Mouse (Mus musculus) urinary bladder, postnatal 36 days (tissue): ENCODE measurements at regions not wholly inside any gene's neighbourhood (a gene's known extent, or its start where the extent isn't known, plus 50 kb on each side); places are given as distances from the start of the nearest gene placed in this dataset.
"Not testable (repeated sequence)": the region's sequence is repeated elsewhere in the genome, so short reads cannot be mapped to it uniquely, and the experiment has no call there.

Experiments
- DNase-seq, 2 experiments: peaks; one replicate each; pipeline ENCODE4 v3.0.0; 2022; ENCODE audit warnings: low spot score in 2 of 2, mixed read lengths in 1 of 2

- no peak for DNase-seq
These were observed 115.1 kb upstream of the Rhobtb1 start for GRCm38 (mm10) chr10:69036096-69036495.

DNA sequence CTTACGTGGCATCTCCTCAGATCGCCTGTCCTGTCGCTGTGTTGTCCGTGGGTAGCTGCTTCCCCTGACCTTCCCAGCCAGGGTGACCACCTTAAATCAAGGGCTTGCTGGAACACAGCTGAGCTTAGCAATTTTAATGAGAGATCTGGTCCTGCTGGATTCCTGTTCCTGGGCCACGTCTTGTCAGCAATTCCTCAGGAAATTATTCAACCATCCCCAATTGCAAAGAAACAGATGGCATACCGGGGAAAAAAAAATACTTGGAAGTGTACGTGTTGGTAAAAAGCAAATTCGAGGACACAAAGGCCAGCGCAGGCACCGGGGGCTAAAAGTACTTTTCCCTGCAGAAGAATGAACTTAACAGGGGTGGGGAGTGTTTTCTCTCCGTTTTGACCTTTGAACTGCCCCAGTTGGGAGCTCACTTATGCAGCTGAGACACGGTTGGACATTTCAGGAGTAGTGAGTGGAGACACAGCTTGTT, 107.0 kb upstream of the Rhobtb1 start:
- DNase-seq: no peak

GRCm38 (mm10) chr10:69045275-69045674, 106.0 kb upstream of the Rhobtb1 start:
- no peak for DNase-seq

GRCm38 (mm10) chr10:69046008-69046555, 105.2 kb upstream of the Rhobtb1 start:
- DNase-seq: no peak

DNA sequence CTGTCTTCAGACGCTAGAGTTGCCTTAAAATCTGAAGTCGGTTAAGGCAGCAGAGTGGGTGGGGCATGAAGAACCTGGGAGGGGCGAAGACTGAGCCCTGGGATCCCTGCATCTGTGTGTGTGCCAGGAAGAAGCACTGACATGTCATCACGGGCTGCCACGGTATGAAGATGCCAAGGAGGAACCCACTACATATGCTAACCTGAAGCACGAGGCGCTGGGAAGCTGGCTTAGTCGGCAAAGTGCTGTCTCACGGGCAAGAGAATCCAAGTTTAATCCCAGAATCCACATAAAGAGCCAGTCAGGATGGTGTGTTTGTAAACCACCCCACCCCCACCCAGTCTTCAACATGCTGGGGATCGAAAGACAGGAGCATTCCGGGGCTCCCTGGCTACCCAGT, 73.2 kb upstream of the Rhobtb1 start:
- DNase-seq: no peak

GRCm38 (mm10) chr10:69086184-69086583, 65.0 kb upstream of the Rhobtb1 start:
- DNase-seq: no peak

- DNase-seq: no peak
These were observed 59.4 kb upstream of the Rhobtb1 start for GRCm38 (mm10) chr10:69091872-69092271.

- no peak for DNase-seq
These were observed 51.2 kb upstream of the Rhobtb1 start for GRCm38 (mm10) chr10:69100021-69100420.

DNA sequence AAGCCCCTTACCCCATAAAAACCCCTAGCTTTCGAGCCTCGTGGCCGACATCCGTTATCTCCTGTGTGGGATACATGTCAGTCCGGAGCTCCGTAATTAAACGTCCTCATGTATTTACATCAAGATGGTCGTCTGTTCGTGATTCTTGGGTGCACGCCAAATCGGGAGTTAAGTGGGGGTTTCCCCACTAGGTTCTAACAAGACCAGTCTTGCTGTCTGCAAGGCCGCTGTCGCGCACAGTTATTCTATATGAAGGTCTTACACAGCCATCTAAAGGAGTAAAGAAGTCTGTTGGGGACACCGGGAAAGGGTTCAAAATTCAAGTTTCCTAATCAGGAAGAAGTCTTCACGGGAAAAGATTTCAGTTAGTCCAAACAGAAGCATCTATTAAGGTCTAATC, 50.5 kb upstream of the Rhobtb1 start:
- not testable (repeated sequence) for DNase-seq
